ENCODE assay signal across 9 mouse cellular contexts in the genomic region with DNA sequence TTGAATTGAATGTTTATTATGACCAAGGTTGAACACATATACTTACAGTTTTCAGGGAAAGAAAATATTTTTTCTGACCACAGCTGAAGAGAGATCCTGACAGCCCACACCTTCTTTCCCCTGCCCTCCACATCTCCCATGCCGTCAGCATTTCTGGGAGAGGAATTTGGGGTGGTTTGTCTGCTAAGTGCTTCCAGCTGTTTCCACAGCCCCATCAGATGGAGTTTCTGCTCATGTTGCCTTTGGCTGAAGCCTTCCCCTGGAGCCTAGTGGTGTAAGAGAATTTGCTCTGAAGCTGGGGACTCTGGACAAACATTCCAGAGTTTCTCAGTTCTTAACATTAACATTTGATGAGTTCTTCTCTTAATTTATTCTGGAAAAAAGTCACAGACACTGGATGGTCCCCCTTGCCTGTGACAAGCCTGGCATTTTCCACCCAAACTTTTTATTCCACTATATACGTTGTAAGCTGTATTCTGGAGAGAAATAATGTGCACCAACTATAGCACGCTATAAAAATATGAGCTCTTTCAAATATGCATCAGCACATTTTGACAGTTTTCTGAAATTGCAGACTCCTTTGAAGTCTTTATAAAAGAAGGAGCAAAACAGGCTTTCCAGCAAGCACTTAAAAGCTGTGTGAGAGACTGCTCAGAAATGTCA.
DNase-seq lines count a peak whose midpoint lies in the region; ATAC-seq and TF ChIP-seq lines count a peak whose summit lies in the region.
"Had no signal": no experiment of that assay in that cellular context is flagged by ENCODE, and none has a peak within 500 bp of the region (broad histone marks: within the 10 kb centered on the region; RNA-seq: fewer than 3 reads in every experiment).

No protein-coding gene starts in this region.

- peak; percentile 26 to 50 for DNase-seq in heart, adult 2 months
- peak; percentile 94 for DNase-seq in 3T3-L1 (ENCODE audit: low read depth, low spot score)
- peak; percentile 95 for DNase-seq in embryonic facial prominence, embryonic 14.5 days (ENCODE audit: low spot score)
- DNase-seq in kidney, postnatal 14 days: peak; percentile 33
- no peak for DNase-seq in cerebellum, adult 9-10 months
- DNase-seq in thymus, adult 2 months: no peak

- no peaks in the 10 kb centered on the region for H3K27me3 ChIP-seq in heart, adult 2 months (ENCODE audit: control insufficient read depth, insufficient read depth, low read length)
- H3K27me3 ChIP-seq in heart, embryonic 11.5 days (ENCODE audit: control insufficient read depth, insufficient read depth, low read length): no peaks in the 10 kb centered on the region
- H3K27me3 ChIP-seq in embryonic facial prominence, embryonic 14.5 days (replicated peaks; ENCODE audit: control insufficient read depth, insufficient read depth, low read length): no peaks in the 10 kb centered on the region
- H3K27me3 ChIP-seq in thymus, adult 2 months (ENCODE audit: control insufficient read depth, insufficient read depth, low read length): no peaks in the 10 kb centered on the region
- no peaks in the 10 kb centered on the region for H3K27me3 ChIP-seq in intestine, postnatal 0 days (replicated peaks; ENCODE audit: control insufficient read depth, insufficient read depth, low read length)
- H3K27me3 ChIP-seq: CH12.LX had no signal

- H3K9me3 ChIP-seq in heart, embryonic 11.5 days (replicated peaks; ENCODE audit: control insufficient read depth, low read length): no peaks in the 10 kb centered on the region
- H3K9me3 ChIP-seq in embryonic facial prominence, embryonic 14.5 days (ENCODE audit: control insufficient read depth, low read length): 0 out of 2 replicates have a peak, but pooled peaks cover 5% of the 10 kb centered on the region
- no peaks in the 10 kb centered on the region for H3K9me3 ChIP-seq in intestine, postnatal 0 days (ENCODE audit: control insufficient read depth)

- no peak overlapping the region for H3K4me3 ChIP-seq in heart, adult 2 months
- H3K4me3 ChIP-seq in heart, embryonic 11.5 days (ENCODE audit: low read depth, low read length): no peak overlapping the region
- no peak overlapping the region for H3K4me3 ChIP-seq in embryonic facial prominence, embryonic 14.5 days (ENCODE audit: low read depth, low read length)
- no peak overlapping the region for H3K4me3 ChIP-seq in thymus, adult 2 months (ENCODE audit: control insufficient read depth, insufficient read depth, low read length)
- H3K4me3 ChIP-seq in intestine, postnatal 0 days (ENCODE audit: low read depth, low read length): no peak overlapping the region

- no peak overlapping the region for H3K9ac ChIP-seq in heart, adult 2 months (ENCODE audit: low read depth, low read length)
- no peak overlapping the region for H3K9ac ChIP-seq in heart, embryonic 11.5 days (ENCODE audit: low read depth, low read length)
- H3K9ac ChIP-seq in embryonic facial prominence, embryonic 14.5 days (ENCODE audit: low read depth, low read length): no peak overlapping the region
- H3K9ac ChIP-seq in intestine, postnatal 0 days (ENCODE audit: low read depth, low read length): no peak overlapping the region

- WGBS in heart, adult 2 months: 61% methylated on average over 3 of the region's 3 CpGs
- WGBS in heart, embryonic 11.5 days (ENCODE audit: insufficient replicate concordance): 63% methylated on average over 3 of the region's 3 CpGs
- WGBS in embryonic facial prominence, embryonic 14.5 days: 15% methylated on average over 3 of the region's 3 CpGs
- 93% methylated on average over 3 of the region's 3 CpGs for WGBS in thymus, adult 2 months
- WGBS in intestine, postnatal 0 days: 65% methylated on average over 3 of the region's 3 CpGs

- no peak for TF ChIP-seq EP300 in heart, adult 2 months (IDR thresholded peaks at IDR 0.05; ENCODE audit: insufficient read depth, low read depth, low read length)

- no peaks in the 10 kb centered on the region for H3K36me3 ChIP-seq in heart, adult 2 months (ENCODE audit: control insufficient read depth, insufficient read depth, low read length)
- no peaks in the 10 kb centered on the region for H3K36me3 ChIP-seq in heart, embryonic 11.5 days (ENCODE audit: control insufficient read depth, insufficient read depth, low read length)
- no peaks in the 10 kb centered on the region for H3K36me3 ChIP-seq in embryonic facial prominence, embryonic 14.5 days (ENCODE audit: control insufficient read depth, insufficient read depth, low read length)
- no peaks in the 10 kb centered on the region for H3K36me3 ChIP-seq in thymus, adult 2 months (ENCODE audit: control insufficient read depth, insufficient read depth, low read length)
- H3K36me3 ChIP-seq in intestine, postnatal 0 days (ENCODE audit: control insufficient read depth, insufficient read depth): no peaks in the 10 kb centered on the region

- no peaks in the 10 kb centered on the region for H3K4me1 ChIP-seq in heart, adult 2 months (ENCODE audit: control insufficient read depth, insufficient read depth, low read length)
- no peaks in the 10 kb centered on the region for H3K4me1 ChIP-seq in heart, embryonic 11.5 days (ENCODE audit: control insufficient read depth, insufficient read depth, low read length)
- H3K4me1 ChIP-seq in embryonic facial prominence, embryonic 14.5 days (ENCODE audit: control insufficient read depth, insufficient read depth, low read length): 0 out of 2 replicates have a peak, but pooled peaks cover 5% of the 10 kb centered on the region
- no peaks in the 10 kb centered on the region for H3K4me1 ChIP-seq in thymus, adult 2 months (replicated peaks; ENCODE audit: control insufficient read depth, insufficient read depth, low read length)
- H3K4me1 ChIP-seq in intestine, postnatal 0 days (replicated peaks; ENCODE audit: control insufficient read depth, insufficient read depth, low read length): no peaks in the 10 kb centered on the region

- no peak overlapping the region; the same call in 1 of the 2 replicates for H3K27ac ChIP-seq in heart, adult 2 months
- no peak overlapping the region for H3K27ac ChIP-seq in heart, embryonic 11.5 days (ENCODE audit: low read depth, low read length)
- peak overlapping the region; percentile 72 for H3K27ac ChIP-seq in embryonic facial prominence, embryonic 14.5 days (replicated peaks; ENCODE audit: low read depth, low read length)
- no peak overlapping the region for H3K27ac ChIP-seq in thymus, adult 2 months (ENCODE audit: control insufficient read depth, insufficient read depth, low read length)
- H3K27ac ChIP-seq in intestine, postnatal 0 days (ENCODE audit: low read depth, low read length): no peak overlapping the region

- 0 out of 2 replicates have a peak, but pooled peaks have one; percentile 7 for TF ChIP-seq CTCF in heart, adult 2 months (IDR thresholded peaks at IDR 0.05)
- no peak for TF ChIP-seq CTCF in thymus, adult 2 months (IDR thresholded peaks at IDR 0.05; ENCODE audit: borderline replicate concordance, control insufficient read depth, extremely low read depth, insufficient read depth, low read length, poor library complexity)
- TF ChIP-seq CTCF in intestine, postnatal 0 days (IDR thresholded peaks at IDR 0.05; ENCODE audit: low read depth): no peak

- intact Hi-C loops in heart, adult 2 months (cut with DNase I): no loop called here

- no peak overlapping the region for H3K4me2 ChIP-seq in heart, embryonic 11.5 days
- H3K4me2 ChIP-seq in embryonic facial prominence, embryonic 14.5 days (ENCODE audit: low read depth, low read length): 0 out of 2 replicates have a peak overlapping the region, but pooled peaks have one; percentile 5
- no peak overlapping the region for H3K4me2 ChIP-seq in intestine, postnatal 0 days (replicated peaks; ENCODE audit: low read depth)

- TF ChIP-seq POLR2A in heart, adult 2 months (IDR thresholded peaks at IDR 0.05; ENCODE audit: insufficient read depth, low read depth, low read length): no peak
- TF ChIP-seq POLR2A in thymus, adult 2 months (IDR thresholded peaks at IDR 0.05; ENCODE audit: control insufficient read depth, extremely low read depth, insufficient read depth, low read length, poor library complexity): no peak

- H3K79me2 ChIP-seq in heart, adult 2 months (replicated peaks; ENCODE audit: control insufficient read depth, insufficient read depth, low read length): no peaks in the 10 kb centered on the region

- ATAC-seq in heart, embryonic 11.5 days (replicated peaks; ENCODE audit: insufficient number of reproducible peaks, low FRiP score, low TSS enrichment): no peak; the same call in 1 of the 2 replicates
- ATAC-seq in embryonic facial prominence, embryonic 14.5 days (ENCODE audit: low read depth): peak; percentile 90
- ATAC-seq in intestine, postnatal 0 days: no peak

Comparison
In these comparisons a context has a peak if more than half of its experiments do, and no peak if none do; other contexts are left out.
1. DNase-seq: peak in heart, adult 2 months (2 of 2), 3T3-L1 (single experiment), embryonic facial prominence, embryonic 14.5 days (single experiment) and kidney, postnatal 14 days (single experiment); none in cerebellum, adult 9-10 months (single experiment) and thymus, adult 2 months (single experiment).